ENCODE assay signal across 9 mouse cellular contexts in the genomic region with DNA sequence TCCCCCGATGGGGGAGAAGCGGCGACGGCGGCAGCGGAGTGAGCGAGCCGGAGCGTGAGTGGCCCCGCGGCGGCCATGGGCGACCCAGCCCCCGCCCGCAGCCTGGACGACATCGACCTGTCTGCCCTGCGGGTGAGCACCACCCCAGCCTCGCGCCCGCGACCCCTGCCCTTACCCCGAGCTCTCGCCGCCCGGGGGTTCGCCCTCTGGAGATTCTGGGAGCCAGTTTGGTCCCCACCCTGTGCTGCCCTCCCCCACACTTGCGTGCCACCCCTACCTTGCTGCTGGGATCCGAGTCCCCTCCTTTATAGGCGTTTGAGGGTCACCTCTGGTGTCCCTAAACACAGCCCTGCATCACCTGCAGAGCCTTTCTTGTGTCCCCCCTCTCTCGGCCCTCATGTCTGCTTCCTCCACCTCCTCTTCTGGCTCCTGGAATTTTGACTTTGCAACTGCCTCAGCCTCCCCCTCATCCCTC. TPM values are rescaled to one million over a fixed set of nuclear protein-coding genes. Genes with fewer than 3 reads are reported as not detected.
DNase-seq lines count a peak whose midpoint lies in the region; ATAC-seq and TF ChIP-seq lines count a peak whose summit lies in the region.
"Had no signal": no experiment of that assay in that cellular context is flagged by ENCODE, and none has a peak within 500 bp of the region (broad histone marks: within the 10 kb centered on the region; RNA-seq: fewer than 3 reads in every experiment).

No protein-coding gene starts in this region.

- DNase-seq in lung, embryonic 14.5 days: no peak
- no peak for DNase-seq in lung, postnatal 36 days
- DNase-seq in limb, embryonic 10.5 days (ENCODE audit: low spot score): no peak
- DNase-seq in adipocyte (ENCODE audit: low spot score): no peak
- no peak for DNase-seq in adrenal gland, postnatal 14 days

- ATAC-seq in lung, embryonic 14.5 days (ENCODE audit: insufficient read depth): no peak; the same call in 1 of the 2 replicates
- ATAC-seq in neural tube, embryonic 14.5 days (ENCODE audit: low read depth): peak; percentile 41; the same call in 1 of the 2 replicates
- no peak for ATAC-seq in frontal cortex, adult (ENCODE audit: low TSS enrichment)

- no peaks in the 10 kb centered on the region; the same call in 1 of the 2 replicates for H3K36me3 ChIP-seq in lung, embryonic 14.5 days (ENCODE audit: insufficient read depth)
- H3K36me3 ChIP-seq in limb, embryonic 10.5 days: peaks cover 11% of the 10 kb centered on the region
- H3K36me3 ChIP-seq in neural tube, embryonic 14.5 days (ENCODE audit: control insufficient read depth, insufficient read depth, low read length): no peaks in the 10 kb centered on the region

- H3K4me1 ChIP-seq in lung, embryonic 14.5 days (ENCODE audit: insufficient read depth): peaks cover 9% of the 10 kb centered on the region; the same call in 1 of the 2 replicates
- H3K4me1 ChIP-seq in embryonic fibroblast, embryonic 13.5 days (ENCODE audit: control insufficient read depth, insufficient read depth, low read length): no peaks in the 10 kb centered on the region
- peaks cover 43% of the 10 kb centered on the region for H3K4me1 ChIP-seq in limb, embryonic 10.5 days
- peaks cover 31% of the 10 kb centered on the region for H3K4me1 ChIP-seq in neural tube, embryonic 14.5 days (ENCODE audit: control insufficient read depth, insufficient read depth, low read length)

- WGBS in lung, embryonic 14.5 days: under 1% methylated on average over 21 of the region's 31 CpGs
- 0% methylated on average over 24 of the region's 31 CpGs for WGBS in limb, embryonic 10.5 days
- WGBS in neural tube, embryonic 14.5 days: under 1% methylated on average over 28 of the region's 31 CpGs

- TF ChIP-seq CTCF in lung, embryonic 14.5 days (IDR thresholded peaks at IDR 0.05; ENCODE audit: low read depth): no peak
- no peak for TF ChIP-seq CTCF in embryonic fibroblast, embryonic 13.5 days (IDR thresholded peaks at IDR 0.05; ENCODE audit: borderline replicate concordance, insufficient read depth, low read length)

- H3K9me3 ChIP-seq in lung, embryonic 14.5 days (ENCODE audit: low read depth, low read length): no peaks in the 10 kb centered on the region
- H3K9me3 ChIP-seq in limb, embryonic 10.5 days (replicated peaks): no peaks in the 10 kb centered on the region
- no peaks in the 10 kb centered on the region for H3K9me3 ChIP-seq in neural tube, embryonic 14.5 days (ENCODE audit: control insufficient read depth, low read length)

- H3K4me3 ChIP-seq in lung, embryonic 14.5 days (ENCODE audit: low read depth, low read length): peak overlapping the region; percentile 88
- peak overlapping the region; percentile 68 for H3K4me3 ChIP-seq in embryonic fibroblast, embryonic 13.5 days (ENCODE audit: insufficient read depth, low read length)
- peak overlapping the region; percentile 93 for H3K4me3 ChIP-seq in limb, embryonic 10.5 days
- peak overlapping the region; percentile 92 for H3K4me3 ChIP-seq in neural tube, embryonic 14.5 days (ENCODE audit: low read depth, low read length)

- peak overlapping the region; percentile 80 for H3K9ac ChIP-seq in lung, embryonic 14.5 days
- H3K9ac ChIP-seq in neural tube, embryonic 14.5 days (replicated peaks; ENCODE audit: low read depth, low read length): peak overlapping the region; percentile 90

- no peaks in the 10 kb centered on the region for H3K27me3 ChIP-seq in lung, embryonic 14.5 days (ENCODE audit: insufficient read depth, low read length)
- H3K27me3 ChIP-seq in limb, embryonic 10.5 days (ENCODE audit: low read depth, poor library complexity, severe bottlenecking): no peaks in the 10 kb centered on the region
- no peaks in the 10 kb centered on the region for H3K27me3 ChIP-seq in neural tube, embryonic 14.5 days (ENCODE audit: control insufficient read depth, insufficient read depth, low read length)

- TF ChIP-seq POLR2A in embryonic fibroblast, embryonic 13.5 days (IDR thresholded peaks at IDR 0.05; ENCODE audit: low read depth, low read length): no peak

- H3K27ac ChIP-seq in lung, embryonic 14.5 days (ENCODE audit: low read depth): peak overlapping the region; percentile 88
- H3K27ac ChIP-seq in embryonic fibroblast, embryonic 13.5 days (ENCODE audit: insufficient read depth, low read length): no peak overlapping the region
- peak overlapping the region; percentile 96 for H3K27ac ChIP-seq in limb, embryonic 10.5 days
- peak overlapping the region; percentile 79 for H3K27ac ChIP-seq in neural tube, embryonic 14.5 days (ENCODE audit: low read depth, low read length)

- H3K4me2 ChIP-seq in lung, embryonic 14.5 days: peak overlapping the region; percentile 96
- H3K4me2 ChIP-seq in neural tube, embryonic 14.5 days (ENCODE audit: low read depth, low read length): peak overlapping the region; percentile 90

RNA-seq across cellular contexts. Expression of gene Mink1, which starts 0.4 kb away (rescaled TPM):
- 15.2 and 15.4 TPM in 2 replicates for polyA plus RNA-seq in lung, embryonic 14.5 days (2014; fragmentation: Nextera tagmentation; extraction: Ambion mirVana)
- 36.2 and 37.0 TPM in 2 replicates for polyA plus RNA-seq in embryonic fibroblast, embryonic 13.5 days (2011; ENCODE audit: insufficient read length, low read depth, missing spikeins)
- 15.1 and 17.2 TPM in 2 replicates for polyA plus RNA-seq in limb, embryonic 10.5 days (2016; fragmentation: Nextera tagmentation; extraction: Ambion mirVana)
- polyA plus RNA-seq in neural tube, embryonic 14.5 days (2014; fragmentation: Nextera tagmentation; extraction: Ambion mirVana): 20.2 and 22.0 TPM in 2 replicates
- total RNA-seq in adrenal gland, postnatal 14 days (2021): 52.5 and 58.5 TPM in 2 replicates

RNA-seq across cellular contexts. Expression of gene Pld2, which starts 23.2 kb away (rescaled TPM):
- polyA plus RNA-seq in lung, embryonic 14.5 days (2014; fragmentation: Nextera tagmentation; extraction: Ambion mirVana): 5.9 and 6.4 TPM in 2 replicates
- 19.7 and 23.3 TPM in 2 replicates for polyA plus RNA-seq in embryonic fibroblast, embryonic 13.5 days (2011; ENCODE audit: insufficient read length, low read depth, missing spikeins)
- polyA plus RNA-seq in limb, embryonic 10.5 days (2016; fragmentation: Nextera tagmentation; extraction: Ambion mirVana): 1.4 and 2.0 TPM in 2 replicates
- 13.7 and 16.6 TPM in 2 replicates for polyA plus RNA-seq in neural tube, embryonic 14.5 days (2014; fragmentation: Nextera tagmentation; extraction: Ambion mirVana)
- 8.5 and 10.9 TPM in 2 replicates for total RNA-seq in adrenal gland, postnatal 14 days (2021)

RNA-seq across cellular contexts. Expression of gene Gm40193, which starts 30.3 kb away (rescaled TPM):
- polyA plus RNA-seq in lung, embryonic 14.5 days (2014; fragmentation: Nextera tagmentation; extraction: Ambion mirVana): not detected in 2 replicates
- polyA plus RNA-seq in embryonic fibroblast, embryonic 13.5 days (2011; ENCODE audit: insufficient read length, low read depth, missing spikeins): not detected in 2 replicates
- polyA plus RNA-seq in limb, embryonic 10.5 days (2016; fragmentation: Nextera tagmentation; extraction: Ambion mirVana): not detected in 2 replicates
- polyA plus RNA-seq in neural tube, embryonic 14.5 days (2014; fragmentation: Nextera tagmentation; extraction: Ambion mirVana): not detected in 2 replicates
- not detected in 2 replicates for total RNA-seq in adrenal gland, postnatal 14 days (2021)
- total RNA-seq: neutrophil, adult 5-6 weeks had no signal

RNA-seq across cellular contexts. Expression of gene Psmb6, which starts 37.9 kb away (rescaled TPM):
- polyA plus RNA-seq in lung, embryonic 14.5 days (2014; fragmentation: Nextera tagmentation; extraction: Ambion mirVana): 778 and 813 TPM in 2 replicates
- 162 and 177 TPM in 2 replicates for polyA plus RNA-seq in embryonic fibroblast, embryonic 13.5 days (2011; ENCODE audit: insufficient read length, low read depth, missing spikeins)
- 1,140 and 1,215 TPM in 2 replicates for polyA plus RNA-seq in limb, embryonic 10.5 days (2016; fragmentation: Nextera tagmentation; extraction: Ambion mirVana)
- 743 and 801 TPM in 2 replicates for polyA plus RNA-seq in neural tube, embryonic 14.5 days (2014; fragmentation: Nextera tagmentation; extraction: Ambion mirVana)
- total RNA-seq in adrenal gland, postnatal 14 days (2021): 233 and 258 TPM in 2 replicates

RNA-seq across cellular contexts. Expression of gene Gltpd2, which starts 44.0 kb away (rescaled TPM):
- polyA plus RNA-seq in lung, embryonic 14.5 days (2014; fragmentation: Nextera tagmentation; extraction: Ambion mirVana): 0.30 and 0.55 TPM in 2 replicates
- not detected in 2 replicates for polyA plus RNA-seq in embryonic fibroblast, embryonic 13.5 days (2011; ENCODE audit: insufficient read length, low read depth, missing spikeins)
- 0.16 and 0.19 TPM in 2 replicates for polyA plus RNA-seq in limb, embryonic 10.5 days (2016; fragmentation: Nextera tagmentation; extraction: Ambion mirVana)
- polyA plus RNA-seq in neural tube, embryonic 14.5 days (2014; fragmentation: Nextera tagmentation; extraction: Ambion mirVana): 0.27 TPM in 1 of 2 replicates, not detected in the other
- 0.45 and 7.9 TPM in 2 replicates for total RNA-seq in adrenal gland, postnatal 14 days (2021)
- total RNA-seq: neutrophil, adult 5-6 weeks had no signal
